Mouse (Mus musculus): ENCODE measurements around the gene Asb6. TPM values are rescaled to one million over a fixed set of nuclear protein-coding genes. Genes with fewer than 3 reads are reported as not detected.

Gene Asb6
- total and polyA plus RNA-seq, 2 experiments from 2014 or later, result 36.6 to 53.5 TPM

GRCm38 (mm10) chr2:30870863-30871262 is 40.7 kb upstream of the Asb6 start:
- ATAC-seq, result peak; percentile 35; the same call in 1 of the 2 replicates
- H3K27me3 ChIP-seq (ENCODE audit: insufficient read depth, low read length), result no peaks in the 10 kb centered on the region
- H3K36me3 ChIP-seq (ENCODE audit: insufficient read depth, low read length), result no peaks in the 10 kb centered on the region
- no peak overlapping the region for H3K4me2 ChIP-seq (ENCODE audit: low read depth, low read length)
- 46% methylated on average over 8 of the region's 8 CpGs for WGBS
- no peak overlapping the region for H3K4me3 ChIP-seq (ENCODE audit: low read length)
- no peak for TF ChIP-seq CTCF (IDR thresholded peaks at IDR 0.05; ENCODE audit: low read depth)
- H3K4me1 ChIP-seq (ENCODE audit: insufficient read depth, low read length), result 0 out of 2 replicates have a peak, but pooled peaks cover 3% of the 10 kb centered on the region
- no peaks in the 10 kb centered on the region for H3K9me3 ChIP-seq (ENCODE audit: low read length)
- no peak overlapping the region for H3K27ac ChIP-seq
- DNase-seq (ENCODE audit: low spot score), result peak; percentile 55
- H3K9ac ChIP-seq (replicated peaks; ENCODE audit: low read length), result no peak overlapping the region

GRCm38 (mm10) chr2:30865426-30865825 is 35.3 kb upstream of the Asb6 start:
- no peak overlapping the region for H3K27ac ChIP-seq
- H3K4me2 ChIP-seq (ENCODE audit: low read depth, low read length), result no peak overlapping the region; the same call in 1 of the 2 replicates
- no peak for DNase-seq (ENCODE audit: low spot score)
- H3K27me3 ChIP-seq (ENCODE audit: insufficient read depth, low read length), result peaks cover 3% of the 10 kb centered on the region; the same call in 1 of the 2 replicates
- 0 out of 2 replicates have a peak, but pooled peaks have one; percentile 24 for ATAC-seq
- H3K9ac ChIP-seq (replicated peaks; ENCODE audit: low read length), result no peak overlapping the region
- no peak for TF ChIP-seq CTCF (IDR thresholded peaks at IDR 0.05; ENCODE audit: low read depth)
- 0 out of 2 replicates have a peak, but pooled peaks cover 4% of the 10 kb centered on the region for H3K4me1 ChIP-seq (ENCODE audit: insufficient read depth, low read length)
- WGBS, result 58% methylated on average over 3 of the region's 3 CpGs
- no peaks in the 10 kb centered on the region for H3K36me3 ChIP-seq (ENCODE audit: insufficient read depth, low read length)
- no peak overlapping the region for H3K4me3 ChIP-seq (ENCODE audit: low read length)
- no peaks in the 10 kb centered on the region for H3K9me3 ChIP-seq (ENCODE audit: low read length)

DNA sequence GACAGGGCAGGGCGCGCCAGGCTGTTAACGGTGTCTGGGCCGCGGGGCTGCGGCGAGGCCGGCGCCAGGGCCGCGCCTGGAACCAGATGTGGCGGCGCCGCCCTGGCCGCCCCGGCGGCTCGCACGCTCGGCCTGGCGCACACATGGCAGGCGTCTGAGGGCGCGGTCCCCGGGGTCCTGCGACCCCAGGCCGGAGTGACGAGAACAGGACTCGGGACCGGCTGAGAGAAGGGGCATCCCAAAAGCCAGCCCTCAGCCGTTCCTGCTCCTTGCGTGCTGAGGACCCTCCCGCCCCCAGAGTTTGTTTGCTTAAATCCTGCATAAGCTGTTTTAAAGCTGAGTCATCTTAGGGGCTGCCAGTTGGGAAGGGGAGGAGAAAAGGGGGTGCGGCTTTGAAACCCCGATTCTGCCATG is 34.8 kb upstream of the Asb6 start:
- Histone ChIP-seq H3K9me3 (ENCODE audit: low read length) (no peaks in the 10 kb centered on the region), H3K36me3 (ENCODE audit: insufficient read depth, low read length) (no peaks in the 10 kb centered on the region), H3K27me3 (ENCODE audit: insufficient read depth, low read length) (peaks cover 3% of the 10 kb centered on the region; the same call in 1 of the 2 replicates), H3K4me3 (ENCODE audit: low read length) (peak overlapping the region; percentile 25), H3K4me2 (ENCODE audit: low read depth, low read length) (peak overlapping the region; percentile 49), H3K9ac (replicated peaks; ENCODE audit: low read length) (0 out of 2 replicates have a peak overlapping the region, but pooled peaks have one; percentile 38), H3K27ac (no peak overlapping the region), H3K4me1 (ENCODE audit: insufficient read depth, low read length) (0 out of 2 replicates have a peak, but pooled peaks cover 4% of the 10 kb centered on the region)
- ATAC-seq (0 out of 2 replicates have a peak, but pooled peaks have one; percentile 18), DNase-seq (ENCODE audit: low spot score) (no peak)
- 3% methylated on average over 35 of the region's 35 CpGs for WGBS
- TF ChIP-seq CTCF (IDR thresholded peaks at IDR 0.05; ENCODE audit: low read depth), result no peak

DNA sequence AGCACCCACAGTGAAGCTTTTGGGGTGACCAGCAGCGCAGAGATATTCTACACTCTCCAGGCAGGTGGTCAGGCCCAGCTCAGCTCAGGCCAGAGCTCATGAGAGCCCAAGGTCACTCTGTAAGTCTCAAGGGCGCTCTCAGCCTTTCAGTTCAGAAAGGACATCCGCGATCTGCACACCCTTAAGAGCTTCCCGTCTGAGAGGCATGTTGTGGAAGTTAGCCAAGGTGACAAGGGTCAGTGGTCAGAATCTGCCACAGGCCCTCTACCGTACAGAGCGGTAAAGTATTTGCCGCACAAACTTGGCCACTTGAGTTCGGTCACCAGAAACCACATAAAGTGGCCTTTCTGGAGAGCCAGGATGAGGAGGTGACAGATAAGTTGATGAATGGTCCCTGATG is 33.4 kb upstream of the Asb6 start:
- Histone ChIP-seq H3K4me2 (ENCODE audit: low read depth, low read length) (no peak overlapping the region), H3K4me1 (ENCODE audit: insufficient read depth, low read length) (0 out of 2 replicates have a peak, but pooled peaks cover 4% of the 10 kb centered on the region), H3K9me3 (ENCODE audit: low read length) (no peaks in the 10 kb centered on the region), H3K4me3 (ENCODE audit: low read length) (no peak overlapping the region), H3K27me3 (ENCODE audit: insufficient read depth, low read length) (peaks cover 3% of the 10 kb centered on the region; the same call in 1 of the 2 replicates), H3K9ac (replicated peaks; ENCODE audit: low read length) (no peak overlapping the region), H3K36me3 (ENCODE audit: insufficient read depth, low read length) (no peaks in the 10 kb centered on the region), H3K27ac (no peak overlapping the region)
- ATAC-seq, result no peak
- TF ChIP-seq CTCF (IDR thresholded peaks at IDR 0.05; ENCODE audit: low read depth), result no peak
- 81% methylated on average over 9 of the region's 9 CpGs for WGBS
- no peak for DNase-seq (ENCODE audit: low spot score)

- Histone ChIP-seq H3K27me3 (ENCODE audit: insufficient read depth, low read length) (peaks cover 3% of the 10 kb centered on the region; the same call in 1 of the 2 replicates), H3K4me1 (ENCODE audit: insufficient read depth, low read length) (0 out of 2 replicates have a peak, but pooled peaks cover 4% of the 10 kb centered on the region), H3K4me3 (ENCODE audit: low read length) (no peak overlapping the region), H3K9ac (replicated peaks; ENCODE audit: low read length) (no peak overlapping the region), H3K36me3 (ENCODE audit: insufficient read depth, low read length) (no peaks in the 10 kb centered on the region), H3K4me2 (ENCODE audit: low read depth, low read length) (no peak overlapping the region), H3K9me3 (ENCODE audit: low read length) (no peaks in the 10 kb centered on the region), H3K27ac (no peak overlapping the region)
- no peak for ATAC-seq
- 40% methylated on average over 4 of the region's 4 CpGs for WGBS
- TF ChIP-seq CTCF (IDR thresholded peaks at IDR 0.05; ENCODE audit: low read depth), result no peak
- DNase-seq (ENCODE audit: low spot score), result no peak
Observed at GRCm38 (mm10) chr2:30862081-30862480, 31.9 kb upstream of the Asb6 start.

DNA sequence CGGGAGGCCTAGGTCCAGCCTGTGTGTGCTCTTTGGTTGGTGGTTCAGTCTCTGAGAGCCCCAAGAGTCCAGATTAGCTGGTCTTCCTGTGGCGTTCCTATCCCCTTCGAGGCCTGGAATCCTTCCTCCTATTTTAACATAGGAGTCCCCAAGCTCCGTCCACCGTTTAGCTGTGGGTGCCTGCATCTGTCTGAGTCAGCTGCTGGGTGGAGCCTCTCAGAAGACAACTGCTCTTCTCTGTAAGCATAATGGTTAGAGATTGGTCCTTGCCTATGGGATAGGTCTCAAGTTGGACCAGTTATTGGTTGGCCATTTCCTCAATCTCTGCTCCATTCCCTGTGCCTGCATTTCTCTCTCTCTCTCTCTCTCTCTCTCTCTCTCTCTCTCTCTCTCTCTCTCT is 29.6 kb upstream of the Asb6 start:
- H3K27me3 ChIP-seq (ENCODE audit: insufficient read depth, low read length), result peaks cover 2% of the 10 kb centered on the region; the same call in 1 of the 2 replicates
- no peaks in the 10 kb centered on the region for H3K36me3 ChIP-seq (ENCODE audit: insufficient read depth, low read length)
- no peaks in the 10 kb centered on the region for H3K9me3 ChIP-seq (ENCODE audit: low read length)
- H3K4me3 ChIP-seq (ENCODE audit: low read length), result no peak overlapping the region
- no peak overlapping the region for H3K9ac ChIP-seq (replicated peaks; ENCODE audit: low read length)
- no peak for ATAC-seq
- no peak overlapping the region for H3K27ac ChIP-seq
- DNase-seq (ENCODE audit: low spot score), result no peak
- no peak overlapping the region for H3K4me2 ChIP-seq (ENCODE audit: low read depth, low read length)
- 80% methylated on average over 5 of the region's 5 CpGs for WGBS
- no peak for TF ChIP-seq CTCF (IDR thresholded peaks at IDR 0.05; ENCODE audit: low read depth)
- 0 out of 2 replicates have a peak, but pooled peaks cover 8% of the 10 kb centered on the region for H3K4me1 ChIP-seq (ENCODE audit: insufficient read depth, low read length)

GRCm38 (mm10) chr2:30857076-30857475 is 26.9 kb upstream of the Asb6 start:
- ATAC-seq, result no peak

More at GRCm38 (mm10) chr2:30857076-30857475, 26.9 kb upstream of the Asb6 start:
- H3K4me3 ChIP-seq (ENCODE audit: low read length), result no peak overlapping the region
- 0 out of 2 replicates have a peak, but pooled peaks cover 5% of the 10 kb centered on the region for H3K4me1 ChIP-seq (ENCODE audit: insufficient read depth, low read length)
- DNase-seq (ENCODE audit: low spot score), result peak; percentile 63
- H3K27me3 ChIP-seq (ENCODE audit: insufficient read depth, low read length), result no peaks in the 10 kb centered on the region
- no peaks in the 10 kb centered on the region for H3K36me3 ChIP-seq (ENCODE audit: insufficient read depth, low read length)
- H3K4me2 ChIP-seq (ENCODE audit: low read depth, low read length), result no peak overlapping the region
- no peak overlapping the region for H3K27ac ChIP-seq
- no peak overlapping the region for H3K9ac ChIP-seq (replicated peaks; ENCODE audit: low read length)
- 59% methylated on average over 6 of the region's 6 CpGs for WGBS
- H3K9me3 ChIP-seq (ENCODE audit: low read length), result no peaks in the 10 kb centered on the region
- no peak for TF ChIP-seq CTCF (IDR thresholded peaks at IDR 0.05; ENCODE audit: low read depth)
